Mouse (Mus musculus) intestine, postnatal 0 days (tissue): Measurements from ENCODE around the gene Lrrc49. TPM values are rescaled to one million over a fixed set of nuclear protein-coding genes. Genes with fewer than 3 reads are reported as not detected.
A peak's percentile ranks its signal among the peaks of the same experiment; 100 is the strongest.

Experiments
- ATAC-seq: fragments of 200-750 bp; cut with Nextera tagmentation; 2 replicates; pipeline ENCODE4 v1.8.0; 2017; ENCODE audit warnings: mild to moderate bottlenecking, moderate TSS enrichment, moderate library complexity
- H3K27ac ChIP-seq: fragments of 300-500 bp; sonication (generic); 2 replicates; pipeline ENCODE4 v1.5.1; 2014; ENCODE audit warnings: mild to moderate bottlenecking, low read depth, low read length, moderate library complexity
- H3K27me3 ChIP-seq: fragments of 300-500 bp; sonication (generic); replicated peaks from 2 replicates; pipeline ENCODE4 v1.6.1; 2014; ENCODE audit warnings: low read length, mixed read lengths; ENCODE audit not compliant: control insufficient read depth, insufficient read depth
- H3K36me3 ChIP-seq: fragments of 300-500 bp; sonication (generic); 2 replicates; pipeline ENCODE4 v1.6.1; 2014; ENCODE audit warnings: mild to moderate bottlenecking, moderate library complexity; ENCODE audit not compliant: control insufficient read depth, insufficient read depth
- H3K4me1 ChIP-seq: fragments of 300-500 bp; sonication (generic); replicated peaks from 2 replicates; pipeline ENCODE4 v1.6.1; 2014; ENCODE audit warnings: antibody characterized with exemption, low read length, mixed read lengths; ENCODE audit not compliant: control insufficient read depth, insufficient read depth
- H3K4me2 ChIP-seq: fragments of 300-500 bp; sonication (generic); replicated peaks from 2 replicates; pipeline ENCODE4 v1.6.1; 2014; ENCODE audit warnings: low read depth, mild to moderate bottlenecking, moderate library complexity
- H3K4me3 ChIP-seq: fragments of 300-500 bp; sonication (generic); 2 replicates; pipeline ENCODE4 v1.5.1; 2014; ENCODE audit warnings: low read depth, low read length
- H3K9ac ChIP-seq: fragments of 300-500 bp; sonication (generic); 2 replicates; pipeline ENCODE4 v1.6.1; 2014; ENCODE audit warnings: mild to moderate bottlenecking, low read depth, low read length
- H3K9me3 ChIP-seq: fragments of 300-500 bp; sonication (generic); 2 replicates; pipeline ENCODE4 v1.6.1; 2016; ENCODE audit warnings: mixed run types; ENCODE audit not compliant: control insufficient read depth
- CTCF ChIP-seq: sonication (generic); IDR thresholded peaks from 2 replicates; pipeline ENCODE4 v1.5.1; 2016; ENCODE audit warnings: low read depth, mild to moderate bottlenecking, control low read depth, antibody characterized with exemption, moderate library complexity
- WGBS: fragments of 180-500 bp; shearing (Covaris S2); extraction: QIAGEN DNeasy Blood & Tissue Kit; methylation state at CpG from one replicate; pipeline ENCODE4 v1.1.7; 2014; 5-methylcytosine and 5-hydroxymethylcytosine counted together
- polyA plus RNA-seq: library from polyadenylated mRNA; unstranded; fragments of >200 nt; fragmentation: Nextera tagmentation; extraction: Ambion mirVana; gene quantifications from 2 replicates; pipeline ENCODE4 v1.2.1, GENCODE M21; 2015

Lrrc49 gene
- polyA plus RNA-seq, result 8.1 and 10.1 TPM in 2 replicates

- H3K27ac ChIP-seq, result peak within 1 kb of the TSS; percentile 47
- under 1% methylated on average over 21 of the region's 21 CpGs for WGBS
- ATAC-seq, result peak; percentile 95
- H3K36me3 ChIP-seq, result no peaks in the 10 kb centered on the region
- no peaks in the 10 kb centered on the region for H3K4me1 ChIP-seq
- H3K27me3 ChIP-seq, result no peaks in the 10 kb centered on the region
- H3K4me3 ChIP-seq, result peak within 1 kb of the TSS; percentile 60
- peak within 1 kb of the TSS; percentile 67 for H3K4me2 ChIP-seq
- no peaks in the 10 kb centered on the region for H3K9me3 ChIP-seq
- H3K9ac ChIP-seq, result 0 out of 2 replicates have a peak within 1 kb of the TSS, but pooled peaks have one; percentile 22
- no peak for TF ChIP-seq CTCF
These were observed at the start of gene Lrrc49 for GRCm38 (mm10) chr9:60687891-60688324. TSS of gene Lrrc49 (minus strand) at chr9:60688158.

DNA sequence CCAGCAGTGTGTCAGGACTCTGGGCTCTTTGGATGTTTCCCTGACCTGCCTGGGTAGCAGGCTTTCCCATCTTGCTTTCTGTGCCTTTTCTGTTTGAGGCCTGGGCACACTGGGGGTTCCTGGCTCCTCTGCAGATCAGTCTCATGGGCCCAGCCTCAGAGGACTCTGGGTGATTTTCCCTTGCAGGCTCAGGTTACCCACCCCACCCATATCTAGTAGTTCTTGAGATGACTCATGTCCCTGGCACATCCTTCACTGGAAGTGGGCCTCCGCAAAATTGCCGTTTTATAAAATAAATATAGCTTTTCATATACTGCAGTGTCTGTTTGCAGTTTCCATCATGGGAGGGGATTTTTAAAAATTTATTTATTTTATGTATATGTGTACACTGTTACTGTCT lies 46.4 kb upstream of the Lrrc49 start:
- Histone ChIP-seq H3K4me3 (no peak overlapping the region), H3K27ac (no peak overlapping the region), H3K9ac (no peak overlapping the region), H3K9me3 (no peaks in the 10 kb centered on the region), H3K4me1 (no peaks in the 10 kb centered on the region), H3K36me3 (no peaks in the 10 kb centered on the region), H3K4me2 (no peak overlapping the region), H3K27me3 (no peaks in the 10 kb centered on the region)
- no peak for TF ChIP-seq CTCF
- WGBS, result 77% methylated on average over 2 of the region's 2 CpGs
- ATAC-seq, result no peak

- H3K36me3 ChIP-seq, result no peaks in the 10 kb centered on the region
- H3K4me2 ChIP-seq, result no peak overlapping the region
- no peaks in the 10 kb centered on the region for H3K9me3 ChIP-seq
- no peak overlapping the region for H3K4me3 ChIP-seq
- no peak overlapping the region for H3K27ac ChIP-seq
- no peak for TF ChIP-seq CTCF
- H3K27me3 ChIP-seq, result no peaks in the 10 kb centered on the region
- no peak overlapping the region for H3K9ac ChIP-seq
- no peaks in the 10 kb centered on the region for H3K4me1 ChIP-seq
- WGBS, result 91% methylated on average over 7 of the region's 7 CpGs
- no peak for ATAC-seq
These were observed 37.0 kb upstream of the Lrrc49 start for GRCm38 (mm10) chr9:60724968-60725367.

GRCm38 (mm10) chr9:60719687-60720086 lies 31.7 kb upstream of the Lrrc49 start:
- WGBS, result 89% methylated on average over 3 of the region's 3 CpGs
- no peak overlapping the region for H3K27ac ChIP-seq
- TF ChIP-seq CTCF, result no peak
- ATAC-seq, result no peak
- H3K4me1 ChIP-seq, result no peaks in the 10 kb centered on the region
- H3K27me3 ChIP-seq, result no peaks in the 10 kb centered on the region
- no peaks in the 10 kb centered on the region for H3K36me3 ChIP-seq
- H3K9ac ChIP-seq, result no peak overlapping the region
- H3K4me3 ChIP-seq, result no peak overlapping the region
- no peak overlapping the region for H3K4me2 ChIP-seq
- no peaks in the 10 kb centered on the region for H3K9me3 ChIP-seq

DNA sequence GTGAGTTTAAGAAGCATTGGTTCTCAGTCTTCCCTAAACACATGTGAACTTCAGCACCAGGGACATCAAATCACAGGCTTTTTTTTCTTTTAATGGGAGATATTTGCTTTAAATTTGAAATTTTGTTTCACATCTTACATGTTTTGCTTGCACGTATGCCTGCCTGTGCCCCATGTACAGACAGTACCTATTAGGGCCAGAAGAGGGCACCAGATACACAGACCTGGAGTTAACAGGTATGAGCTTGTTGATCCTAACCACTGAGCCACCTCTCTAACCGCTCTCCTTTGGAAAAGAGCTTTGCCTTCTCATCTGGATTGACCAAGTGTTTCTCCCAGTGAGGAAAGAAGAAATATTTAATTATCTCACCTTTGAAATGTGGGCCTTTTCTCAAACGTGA lies 30.3 kb upstream of the Lrrc49 start:
- WGBS, result 55% methylated on average over 3 of the region's 3 CpGs
- Histone ChIP-seq H3K4me2 (no peak overlapping the region), H3K9ac (no peak overlapping the region), H3K36me3 (no peaks in the 10 kb centered on the region), H3K4me3 (no peak overlapping the region), H3K27ac (no peak overlapping the region), H3K9me3 (no peaks in the 10 kb centered on the region), H3K4me1 (no peaks in the 10 kb centered on the region), H3K27me3 (no peaks in the 10 kb centered on the region; the same call in 1 of the 2 replicates)
- ATAC-seq, result no peak
- TF ChIP-seq CTCF, result peak; percentile 88

DNA sequence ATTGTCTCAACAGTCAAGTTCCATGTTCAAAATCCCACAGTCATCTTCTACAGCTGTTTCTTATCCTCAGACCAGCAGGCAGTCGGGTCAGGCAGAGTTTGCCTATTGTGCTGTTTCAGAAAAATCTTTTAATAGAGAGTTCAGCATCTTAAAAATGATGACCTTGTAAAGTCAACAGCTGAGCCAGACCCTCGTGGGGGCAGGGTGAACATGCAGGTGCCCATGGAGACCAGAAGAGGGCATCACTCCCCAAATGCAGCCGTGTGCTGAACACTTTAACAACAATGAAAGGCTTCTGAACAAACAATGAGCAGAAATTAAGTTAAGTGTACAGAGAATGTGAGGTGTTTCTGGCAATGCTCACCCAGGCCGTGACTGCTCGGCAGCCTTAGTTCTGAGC lies 27.9 kb upstream of the Lrrc49 start:
- Histone ChIP-seq H3K27ac (no peak overlapping the region), H3K36me3 (no peaks in the 10 kb centered on the region), H3K4me2 (no peak overlapping the region), H3K4me1 (0 out of 2 replicates have a peak, but pooled peaks cover 5% of the 10 kb centered on the region), H3K27me3 (no peaks in the 10 kb centered on the region; the same call in 1 of the 2 replicates), H3K4me3 (no peak overlapping the region), H3K9ac (no peak overlapping the region), H3K9me3 (no peaks in the 10 kb centered on the region)
- peak; percentile 51 for TF ChIP-seq CTCF
- ATAC-seq, result no peak
- WGBS, result 47% methylated on average over 5 of the region's 5 CpGs

DNA sequence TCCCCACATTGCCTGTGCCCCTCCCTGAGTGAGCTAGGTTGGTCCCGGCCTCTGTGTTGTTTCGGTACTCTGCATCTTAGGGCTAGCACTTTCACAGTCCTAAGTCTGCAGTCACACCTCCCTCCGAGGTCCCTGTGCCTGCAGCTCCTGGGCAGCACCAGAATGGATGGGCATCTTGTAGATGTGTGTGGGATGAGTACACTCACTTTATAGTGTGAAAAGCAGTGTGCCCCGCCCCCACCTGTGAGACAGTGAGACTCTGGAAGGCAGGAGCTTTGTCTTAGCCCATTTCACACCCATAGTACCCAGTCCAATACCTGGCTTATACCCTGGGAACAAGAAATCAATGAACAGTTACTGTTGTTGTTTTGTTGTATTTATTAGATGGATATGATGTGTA lies 27.3 kb upstream of the Lrrc49 start:
- 0 out of 2 replicates have a peak, but pooled peaks cover 5% of the 10 kb centered on the region for H3K4me1 ChIP-seq
- no peaks in the 10 kb centered on the region; the same call in 1 of the 2 replicates for H3K27me3 ChIP-seq
- ATAC-seq, result no peak
- no peaks in the 10 kb centered on the region for H3K36me3 ChIP-seq
- H3K27ac ChIP-seq, result no peak overlapping the region
- no peak overlapping the region for H3K4me3 ChIP-seq
- H3K9me3 ChIP-seq, result no peaks in the 10 kb centered on the region
- no peak overlapping the region for H3K9ac ChIP-seq
- no peak for TF ChIP-seq CTCF
- no peak overlapping the region for H3K4me2 ChIP-seq
- 85% methylated on average over 4 of the region's 4 CpGs for WGBS
